Mouse (Mus musculus) liver, embryonic 11.5 days (tissue): ENCODE results near the gene Gga2. TPM values are rescaled to one million over a fixed set of nuclear protein-coding genes. Genes with fewer than 3 reads are reported as not detected.
A peak's percentile ranks its signal among the peaks of the same experiment; 100 is the strongest.

Experiments used
- ATAC-seq: fragments of 200-750 bp; cut with Nextera tagmentation; replicated peaks from 2 replicates; pipeline ENCODE4 v1.8.0; 2017; ENCODE audit warnings: moderate number of reproducible peaks, mild to moderate bottlenecking, moderate TSS enrichment, moderate library complexity; ENCODE audit not compliant: low FRiP score
- DNase-seq: peaks from one replicate; pipeline ENCODE4 v3.0.0-alpha.2; 2017; ENCODE audit warnings: low spot score
- H3K27ac ChIP-seq: fragments of 300-500 bp; sonication (generic); 2 replicates; pipeline ENCODE4 v1.5.1; 2014; ENCODE audit warnings: mild to moderate bottlenecking, low read depth, low read length, control low read depth
- H3K27me3 ChIP-seq: fragments of 300-500 bp; sonication (generic); replicated peaks from 2 replicates; pipeline ENCODE4 v1.6.1; 2014; ENCODE audit warnings: low read length, mixed read lengths; ENCODE audit not compliant: control insufficient read depth, insufficient read depth
- H3K36me3 ChIP-seq: fragments of 300-500 bp; sonication (generic); 2 replicates; pipeline ENCODE4 v1.6.1; 2014; ENCODE audit warnings: mild to moderate bottlenecking, low read length, moderate library complexity, mixed read lengths; ENCODE audit not compliant: control insufficient read depth, insufficient read depth
- H3K4me1 ChIP-seq: fragments of 300-500 bp; sonication (generic); replicated peaks from 2 replicates; pipeline ENCODE4 v1.6.1; 2014; ENCODE audit warnings: low read length, mixed read lengths; ENCODE audit not compliant: control insufficient read depth, insufficient read depth
- H3K4me2 ChIP-seq: fragments of 300-500 bp; sonication (generic); 2 replicates; pipeline ENCODE4 v1.6.1; 2014; ENCODE audit warnings: mild to moderate bottlenecking, control low read depth, moderate library complexity
- H3K4me3 ChIP-seq: fragments of 300-500 bp; sonication (generic); 2 replicates; pipeline ENCODE4 v1.5.1; 2014; ENCODE audit warnings: low read depth, low read length, control low read depth
- H3K9ac ChIP-seq: fragments of 300-500 bp; sonication (generic); 2 replicates; pipeline ENCODE4 v1.6.1; 2014; ENCODE audit warnings: low read depth, low read length, control low read depth
- H3K9me3 ChIP-seq: fragments of 300-500 bp; sonication (generic); 2 replicates; pipeline ENCODE4 v1.6.1; 2016; ENCODE audit warnings: low read length, inconsistent platforms, mixed read lengths; ENCODE audit not compliant: control insufficient read depth
- WGBS: fragments of 180-500 bp; shearing (Covaris S2); extraction: QIAGEN DNeasy Blood & Tissue Kit; methylation state at CpG from one replicate; pipeline ENCODE4 v1.1.7; 2014; 5-methylcytosine and 5-hydroxymethylcytosine counted together
- polyA plus RNA-seq: library from polyadenylated mRNA; unstranded; fragments of >200 nt; fragmentation: Nextera tagmentation; extraction: Ambion mirVana; gene quantifications from 2 replicates; pipeline ENCODE4 v1.2.1, GENCODE M21; 2014

Gga2 gene
- polyA plus RNA-seq, 1 experiment from 2014 or later: 69.4 TPM

DNA sequence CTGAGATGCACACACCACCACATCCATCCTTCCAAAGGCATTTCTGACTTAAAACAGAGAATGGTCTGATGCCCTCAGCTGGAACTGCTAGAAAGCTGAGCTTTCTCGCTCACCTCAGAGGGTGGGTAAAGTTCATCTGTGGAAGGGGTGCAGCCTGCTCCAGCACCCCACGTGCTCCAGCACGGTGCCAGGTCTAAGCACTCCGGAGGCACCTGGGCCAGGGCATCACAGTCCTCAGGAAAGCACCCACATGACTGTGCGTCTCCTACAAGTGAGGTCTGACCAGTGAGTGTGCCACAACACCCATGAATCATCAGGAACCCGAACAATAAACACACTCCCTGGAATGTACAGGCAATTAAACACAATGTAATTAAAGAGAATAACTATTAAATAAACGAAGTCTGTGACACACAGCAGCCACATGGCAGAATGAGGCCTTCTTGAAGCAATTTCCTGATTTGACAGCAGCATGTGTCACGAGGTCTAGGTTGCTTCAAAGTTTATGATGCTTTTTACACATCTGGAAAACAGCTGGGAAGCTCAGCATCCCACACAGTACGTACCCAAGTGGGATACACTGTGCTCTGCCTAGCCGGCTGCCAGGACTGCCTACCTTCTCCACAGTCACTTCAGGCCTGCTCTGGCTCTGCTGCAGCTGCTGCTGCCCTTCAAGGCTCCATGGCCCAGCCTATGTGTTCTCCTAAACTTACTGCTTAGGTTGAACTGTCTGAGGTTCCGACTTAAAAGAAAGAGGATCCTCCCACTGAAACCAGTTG lies 65.9 kb downstream of the Gga2 start:
- peaks cover 3% of the 10 kb centered on the region; the same call in 1 of the 2 replicates for H3K36me3 ChIP-seq
- H3K27ac ChIP-seq: no peak overlapping the region
- no peaks in the 10 kb centered on the region for H3K27me3 ChIP-seq
- 88% methylated on average over 11 of the region's 11 CpGs for WGBS
- no peaks in the 10 kb centered on the region for H3K9me3 ChIP-seq
- no peak for ATAC-seq
- H3K4me1 ChIP-seq: no peaks in the 10 kb centered on the region
- DNase-seq: no peak
- no peak overlapping the region for H3K4me2 ChIP-seq
- no peak overlapping the region for H3K4me3 ChIP-seq
- no peak overlapping the region for H3K9ac ChIP-seq

DNA sequence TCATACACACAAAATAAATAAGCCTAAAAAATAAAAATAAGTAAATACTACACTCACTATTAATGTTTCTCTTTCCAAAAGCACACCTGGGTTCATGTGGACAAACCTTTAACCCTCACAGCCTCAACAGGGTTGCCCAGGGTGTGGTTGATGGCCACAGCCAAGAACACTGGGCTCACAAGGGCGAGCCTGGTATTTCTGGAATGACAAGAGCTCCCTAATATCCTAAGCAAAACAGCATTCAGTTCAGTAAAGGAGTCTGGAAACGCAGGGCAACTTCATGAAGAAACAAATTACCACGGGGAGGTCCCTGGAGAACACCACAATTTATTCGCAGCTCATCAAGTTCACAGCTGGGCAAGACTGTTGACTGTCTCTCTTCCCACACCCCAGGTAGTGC lies 73.5 kb downstream of the Gga2 start:
- Histone ChIP-seq H3K27me3 (no peaks in the 10 kb centered on the region), H3K4me3 (no peak overlapping the region), H3K9ac (no peak overlapping the region), H3K4me2 (no peak overlapping the region), H3K27ac (no peak overlapping the region), H3K4me1 (no peaks in the 10 kb centered on the region), H3K36me3 (peaks cover 5% of the 10 kb centered on the region), H3K9me3 (no peaks in the 10 kb centered on the region)
- WGBS: 69% methylated on average over 4 of the region's 4 CpGs
- DNase-seq (no peak), ATAC-seq (no peak)

DNA sequence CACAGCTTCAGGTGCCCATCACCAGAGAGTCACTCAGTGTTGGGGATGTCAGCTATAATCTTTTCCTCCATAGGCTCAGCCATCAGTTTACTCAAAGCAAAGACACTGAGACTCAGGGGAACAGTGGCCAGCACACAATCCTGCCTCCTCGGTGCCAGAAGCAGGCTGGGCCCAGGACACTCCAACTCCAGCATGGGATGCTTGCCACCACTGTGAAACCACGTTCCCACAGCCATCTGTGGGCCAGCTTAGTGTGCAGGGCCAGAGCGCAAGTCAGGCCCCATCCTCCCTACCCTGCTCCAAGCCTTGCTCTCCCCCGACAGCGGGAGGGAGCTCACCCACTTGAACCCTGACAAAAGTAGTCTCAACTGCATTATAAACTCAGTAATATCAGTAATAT lies 74.8 kb downstream of the Gga2 start:
- H3K9ac ChIP-seq: no peak overlapping the region
- no peaks in the 10 kb centered on the region for H3K9me3 ChIP-seq
- H3K27me3 ChIP-seq: no peaks in the 10 kb centered on the region
- ATAC-seq (no peak), DNase-seq (no peak)
- no peaks in the 10 kb centered on the region for H3K4me1 ChIP-seq
- no peak overlapping the region for H3K4me2 ChIP-seq
- no peak overlapping the region for H3K27ac ChIP-seq
- peaks cover 8% of the 10 kb centered on the region for H3K36me3 ChIP-seq
- no peak overlapping the region for H3K4me3 ChIP-seq
- WGBS: 84% methylated on average over 5 of the region's 5 CpGs

DNA sequence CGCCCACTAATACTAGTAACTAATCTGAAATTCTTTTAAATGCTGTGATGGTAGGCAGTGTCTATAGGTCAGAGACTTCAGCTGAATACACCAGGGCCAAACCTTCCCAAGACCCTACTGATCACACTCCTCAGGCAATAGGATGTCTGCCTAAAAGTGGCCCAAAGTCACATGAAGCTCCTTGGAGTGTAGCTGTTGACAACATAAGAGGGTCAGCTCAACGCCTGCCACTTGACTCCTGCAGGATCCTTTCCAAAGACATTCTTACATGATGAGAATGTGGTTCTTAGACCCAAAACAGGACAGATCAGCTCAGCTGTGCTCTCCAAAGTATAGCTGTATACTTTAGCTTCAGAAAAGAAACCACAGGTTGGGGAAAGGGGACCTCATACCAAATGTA lies 78.7 kb downstream of the Gga2 start:
- H3K4me1 ChIP-seq: 0 out of 2 replicates have a peak, but pooled peaks cover 2% of the 10 kb centered on the region
- ATAC-seq (no peak), DNase-seq (no peak)
- no peak overlapping the region for H3K27ac ChIP-seq
- 97% methylated on average over 2 of the region's 2 CpGs for WGBS
- H3K4me3 ChIP-seq: no peak overlapping the region
- no peaks in the 10 kb centered on the region for H3K27me3 ChIP-seq
- peaks cover 8% of the 10 kb centered on the region for H3K36me3 ChIP-seq
- H3K9me3 ChIP-seq: no peaks in the 10 kb centered on the region
- H3K4me2 ChIP-seq: no peak overlapping the region
- no peak overlapping the region for H3K9ac ChIP-seq

DNA sequence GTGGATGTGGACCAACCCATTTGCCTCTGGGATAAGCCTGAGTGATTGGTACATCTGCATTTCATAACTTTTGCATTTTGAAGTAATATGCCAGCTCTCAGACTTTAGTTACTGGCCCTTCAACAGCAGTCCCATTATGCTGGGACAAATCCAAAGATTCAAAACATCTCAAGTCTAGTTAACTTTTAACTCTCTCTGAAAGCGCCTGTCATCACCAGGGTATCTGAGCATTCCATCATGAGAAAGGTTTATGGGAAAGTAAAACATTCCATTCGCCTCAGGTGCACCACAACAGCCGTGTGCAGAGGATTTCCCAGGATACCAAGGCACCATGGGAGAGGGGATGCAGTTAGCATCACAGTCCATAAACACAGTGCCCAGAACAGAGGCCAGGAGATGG lies 79.4 kb downstream of the Gga2 start:
- Histone ChIP-seq H3K27me3 (no peaks in the 10 kb centered on the region), H3K4me2 (no peak overlapping the region), H3K4me1 (0 out of 2 replicates have a peak, but pooled peaks cover 2% of the 10 kb centered on the region), H3K27ac (no peak overlapping the region), H3K36me3 (peaks cover 8% of the 10 kb centered on the region), H3K9ac (no peak overlapping the region), H3K4me3 (no peak overlapping the region), H3K9me3 (no peaks in the 10 kb centered on the region)
- DNase-seq (no peak), ATAC-seq (no peak)
- WGBS: 77% methylated on average over 3 of the region's 3 CpGs

DNA sequence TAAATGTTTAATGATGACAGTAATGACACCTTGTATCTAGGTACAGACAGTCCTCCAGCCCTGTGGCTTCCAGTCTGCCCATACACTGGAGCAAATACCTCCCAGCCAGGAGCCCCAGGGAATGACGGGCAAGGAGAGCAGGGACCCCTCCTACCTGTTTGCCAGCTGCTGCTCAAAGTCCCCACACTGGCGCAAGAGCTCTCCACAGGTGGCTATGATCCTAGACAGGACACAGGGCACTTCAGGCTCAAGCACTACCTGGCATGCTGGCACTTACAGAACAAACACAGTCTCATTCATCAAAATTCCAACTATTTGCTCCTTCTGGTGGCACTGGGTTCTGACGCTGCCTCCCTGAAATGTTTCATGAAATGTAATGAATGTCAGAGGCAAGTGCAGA lies 80.0 kb downstream of the Gga2 start:
- 0 out of 2 replicates have a peak, but pooled peaks cover 2% of the 10 kb centered on the region for H3K4me1 ChIP-seq
- no peak overlapping the region for H3K27ac ChIP-seq
- DNase-seq: no peak
- H3K36me3 ChIP-seq: peaks cover 8% of the 10 kb centered on the region
- no peak overlapping the region for H3K4me3 ChIP-seq
- no peak overlapping the region for H3K4me2 ChIP-seq
- H3K27me3 ChIP-seq: no peaks in the 10 kb centered on the region
- H3K9me3 ChIP-seq: no peaks in the 10 kb centered on the region
- 86% methylated on average over 3 of the region's 3 CpGs for WGBS
- no peak overlapping the region for H3K9ac ChIP-seq
- no peak for ATAC-seq

DNA sequence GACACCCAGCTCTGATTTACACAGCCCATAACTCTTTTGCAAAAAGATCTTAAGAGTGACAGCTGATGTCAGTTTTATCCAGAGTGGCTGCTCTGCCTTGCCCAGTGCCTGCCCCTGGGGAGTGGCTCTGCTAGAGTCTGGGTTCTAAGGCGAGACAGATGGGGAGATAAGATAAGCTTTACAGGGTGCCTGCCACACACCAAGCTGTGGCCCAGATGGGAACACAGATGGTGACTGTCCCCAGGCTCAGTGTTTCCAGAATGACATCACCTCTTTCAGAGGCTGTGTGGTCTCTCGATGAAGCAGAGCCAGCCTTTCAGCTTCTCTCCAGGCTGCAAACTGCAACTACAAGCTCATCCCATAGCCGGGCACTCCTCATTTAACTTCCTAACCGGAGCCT lies 81.3 kb downstream of the Gga2 start:
- Histone ChIP-seq H3K27me3 (no peaks in the 10 kb centered on the region), H3K4me1 (0 out of 2 replicates have a peak, but pooled peaks cover 2% of the 10 kb centered on the region), H3K4me2 (no peak overlapping the region), H3K9ac (no peak overlapping the region), H3K4me3 (no peak overlapping the region), H3K27ac (no peak overlapping the region), H3K9me3 (no peaks in the 10 kb centered on the region), H3K36me3 (peaks cover 8% of the 10 kb centered on the region)
- ATAC-seq (peak; percentile 74), DNase-seq (no peak)
- 44% methylated on average over 4 of the region's 4 CpGs for WGBS

DNA sequence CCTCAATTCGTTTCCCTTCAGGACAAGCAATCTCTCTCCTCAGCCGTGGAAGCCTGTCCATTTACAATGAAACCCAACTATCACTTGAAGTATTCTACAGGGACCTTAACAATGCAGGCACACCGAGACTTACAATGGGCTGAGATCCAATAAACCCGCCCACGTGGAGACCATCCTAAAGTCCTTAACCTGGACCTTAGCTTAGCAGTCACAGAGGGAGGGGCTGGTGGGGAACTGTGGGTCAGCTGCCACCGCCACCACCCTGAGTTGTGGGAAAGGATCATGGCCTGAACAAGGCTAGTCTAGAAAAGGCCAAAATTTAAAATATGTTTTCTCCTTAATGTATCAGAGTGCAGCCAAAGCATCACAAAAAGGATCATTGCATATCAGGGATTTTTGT lies 81.8 kb downstream of the Gga2 start:
- Histone ChIP-seq H3K4me2 (no peak overlapping the region), H3K27ac (no peak overlapping the region), H3K9ac (no peak overlapping the region), H3K36me3 (peaks cover 8% of the 10 kb centered on the region), H3K4me3 (no peak overlapping the region), H3K27me3 (no peaks in the 10 kb centered on the region), H3K4me1 (0 out of 2 replicates have a peak, but pooled peaks cover 2% of the 10 kb centered on the region), H3K9me3 (no peaks in the 10 kb centered on the region)
- DNase-seq (no peak), ATAC-seq (no peak)
- 76% methylated on average over 6 of the region's 6 CpGs for WGBS
